Mouse (Mus musculus) left cerebral cortex, postnatal 10 days (tissue): Measurements from ENCODE around the gene Krtap19-9b. TPM values are rescaled to one million over a fixed set of nuclear protein-coding genes. Genes with fewer than 3 reads are reported as not detected.

Source experiments
- DNase-seq, 2 experiments: peaks; one replicate each; pipeline ENCODE4 v3.0.0; 2021 to 2022; ENCODE audit warnings: low spot score in 2 of 2, mixed read lengths in 1 of 2; ENCODE audit errors: extremely low spot score in 1 of 2
- intact Hi-C: fragments of 180-260 bp; cut with DNase I; formaldehyde crosslinking; loops from one replicate; pipeline ENCODE4 v1.15.1; 2025
- total RNA-seq, 2 experiments: library from RNA; stranded (reverse); gene quantifications; 2 replicates each; pipeline ENCODE4 v1.2.3; 2021

Gene Krtap19-9b
- total RNA-seq = not detected

DNA sequence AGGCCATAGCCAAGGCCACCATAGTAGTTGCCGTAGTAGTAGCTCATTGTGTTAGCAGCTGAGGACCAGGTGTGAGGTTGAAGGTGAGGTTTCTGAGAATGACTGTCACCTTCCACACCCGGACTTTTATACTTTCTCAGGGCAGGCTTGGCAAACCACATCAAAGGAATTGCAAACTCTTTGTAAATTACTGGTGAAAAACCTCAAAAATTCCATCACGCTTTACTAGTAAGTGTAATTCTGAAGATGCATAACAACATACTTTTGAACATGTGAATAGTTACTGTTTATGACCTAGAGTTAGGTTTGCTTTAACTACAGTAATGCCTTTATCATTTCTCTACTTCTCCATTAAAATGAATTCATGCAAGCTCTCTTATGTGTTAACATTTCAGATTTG, at the start of gene Krtap19-9b:
TSS of gene Krtap19-9b (minus strand) at position 101 of the 400 bp plus-strand sequence.
- DNase-seq = no peak
- intact Hi-C loops = no loop called here

DNA sequence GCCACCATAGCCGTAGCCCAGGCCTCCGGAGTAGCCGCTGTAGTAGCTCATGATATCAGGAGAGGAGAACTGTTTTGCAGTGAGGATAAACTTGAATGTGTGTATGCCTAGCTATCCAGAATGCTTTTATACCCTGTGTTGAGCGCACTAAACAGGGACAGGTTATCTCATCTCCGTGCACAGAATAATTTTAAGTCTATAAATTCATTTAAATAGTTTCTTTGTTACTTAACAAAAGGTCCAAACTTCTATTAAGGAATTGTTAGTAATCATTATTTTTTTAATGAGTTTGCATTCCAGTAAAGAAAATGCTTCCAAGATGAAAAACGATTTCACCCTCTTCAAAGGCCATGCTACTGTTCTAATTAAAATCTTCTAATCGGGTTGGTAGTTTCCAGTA, 30.7 kb upstream of the Krtap19-9b start, which contains the start of gene Krtap16-3:
TSS of gene Krtap16-3 (minus strand) at position 101 of the 400 bp plus-strand sequence.
- intact Hi-C loops = no loop called here
- DNase-seq = no peak

DNA sequence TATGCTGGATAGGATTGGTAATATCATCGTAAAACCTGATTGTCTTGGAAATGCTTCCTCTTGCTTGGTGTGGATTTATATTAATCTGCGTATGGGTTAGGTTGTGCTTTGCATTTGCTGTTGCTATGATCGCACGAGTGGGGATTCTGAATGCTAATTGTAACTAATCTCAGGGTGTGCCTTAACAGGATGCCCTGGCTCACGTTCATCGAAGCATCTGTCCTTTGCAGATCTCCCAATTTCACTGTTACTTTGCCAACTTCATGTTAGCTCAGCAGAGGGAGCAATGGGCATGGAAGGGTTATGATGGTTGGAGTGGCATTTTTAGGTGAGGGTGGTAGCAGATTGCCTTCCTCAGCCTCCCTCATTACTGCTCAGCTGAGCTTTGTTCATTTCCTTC, 9.0 kb upstream of the Krtap19-9b start:
- DNase-seq = no peak
- intact Hi-C loops = no loop called here

- intact Hi-C loops = no loop called here
- no peak for DNase-seq
These were observed 6.2 kb upstream of the Krtap19-9b start for GRCm38 (mm10) chr16:88938252-88938651.

DNA sequence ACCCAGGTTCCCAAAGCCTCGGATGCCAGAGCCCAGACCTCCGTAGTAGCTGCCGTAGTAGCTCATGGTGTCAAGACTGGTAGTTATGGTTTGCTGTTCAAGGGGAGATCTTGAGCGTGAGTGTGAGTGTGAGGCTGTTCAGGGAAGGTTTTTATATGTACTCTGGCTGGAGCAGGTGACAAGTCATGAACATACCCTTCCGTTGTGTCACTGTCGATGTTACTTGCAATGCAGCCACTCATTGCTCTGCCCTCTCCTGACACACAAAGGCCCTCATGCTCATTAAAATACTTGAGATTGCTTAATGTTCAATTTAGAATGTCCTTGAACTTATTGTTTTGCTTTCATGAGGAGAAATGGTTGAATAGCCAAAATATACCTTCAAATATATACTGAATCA, 35.7 kb downstream of the Krtap19-9b start, which contains the start of gene Krtap19-5:
TSS of gene Krtap19-5 (minus strand) at position 101 of the 400 bp plus-strand sequence.
- no peak for DNase-seq
- intact Hi-C loops = no loop called here

DNA sequence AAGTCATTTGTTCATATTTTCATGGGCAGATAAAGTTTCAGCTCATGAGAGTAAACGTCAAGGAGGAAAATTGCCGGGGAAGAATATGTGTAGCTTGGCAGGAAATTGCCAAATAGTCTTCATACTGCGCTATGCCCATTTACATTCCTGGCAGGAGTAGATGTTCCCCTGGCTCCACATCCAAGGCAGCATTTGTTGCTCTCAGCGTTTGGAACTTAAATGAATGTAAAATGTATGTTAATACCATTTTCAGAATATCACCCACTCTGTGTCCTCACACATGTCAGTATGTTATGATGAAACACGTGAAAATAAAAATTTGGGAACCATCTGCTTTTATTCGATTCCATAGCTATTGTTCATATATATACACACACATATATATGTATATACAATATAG, 45.2 kb downstream of the Krtap19-9b start:
- DNase-seq = no peak
- intact Hi-C loops = no loop called here

GRCm38 (mm10) chr16:88884989-88885388, 47.1 kb downstream of the Krtap19-9b start, which contains the start of gene Krtap19-4:
Gene Krtap19-4 (minus strand): TSS chr16:88885089.
- DNase-seq = no peak
- intact Hi-C loops = no loop called here

Other genes starting within 250 kb of the Krtap19-9b start
- not detected for gene 2310061N02Rik, start 224.3 kb downstream of the Krtap19-9b start, total RNA-seq
- gene Krtap13-1, start 203.4 kb downstream of the Krtap19-9b start, total RNA-seq = not detected
- not detected for gene Krtap13, start 180.6 kb downstream of the Krtap19-9b start, total RNA-seq
- not detected for gene 2310034C09Rik, start 173.4 kb downstream of the Krtap19-9b start, total RNA-seq
- not detected for gene 2310057N15Rik, start 158.1 kb downstream of the Krtap19-9b start, total RNA-seq
- gene Gm5965, start 154.4 kb downstream of the Krtap19-9b start, total RNA-seq = not detected
- not detected for gene Gm20741, start 120.0 kb downstream of the Krtap19-9b start, total RNA-seq
- not detected for gene Krtap15, start 112.0 kb downstream of the Krtap19-9b start, total RNA-seq
- gene Krtap14, start 106.1 kb downstream of the Krtap19-9b start, total RNA-seq = not detected
- not detected for gene Krtap19-1, start 62.9 kb downstream of the Krtap19-9b start, total RNA-seq
- gene Krtap19-2, start 58.0 kb downstream of the Krtap19-9b start, total RNA-seq = not detected
- gene Krtap19-3, start 54.2 kb downstream of the Krtap19-9b start, total RNA-seq = not detected
- gene Krtap19-4, start 47.2 kb downstream of the Krtap19-9b start, total RNA-seq = not detected
- not detected for gene Krtap19-5, start 35.8 kb downstream of the Krtap19-9b start, total RNA-seq
- not detected for gene Krtap16-3, start 30.6 kb upstream of the Krtap19-9b start, total RNA-seq
- gene Krtap22-2, start 78.5 kb upstream of the Krtap19-9b start, total RNA-seq = not detected
- gene Gm10229, start 83.0 kb upstream of the Krtap19-9b start, total RNA-seq = not detected
- gene Krtap6-1, start 99.4 kb upstream of the Krtap19-9b start, total RNA-seq = not detected
- not detected for gene Gm10228, start 109.2 kb upstream of the Krtap19-9b start, total RNA-seq
- not detected for gene Krtap6-5, start 115.6 kb upstream of the Krtap19-9b start, total RNA-seq
- gene 1110025L11Rik, start 131.7 kb upstream of the Krtap19-9b start, total RNA-seq = not detected
- not detected for gene Krtap6-3, start 151.8 kb upstream of the Krtap19-9b start, total RNA-seq
- not detected for gene Gm6358, start 208.6 kb upstream of the Krtap19-9b start, total RNA-seq
- not detected for gene Gm10061, start 218.8 kb upstream of the Krtap19-9b start, total RNA-seq
- gene Gm9789, start 225.7 kb upstream of the Krtap19-9b start, total RNA-seq = not detected
- not detected for gene Gm7735, start 237.2 kb upstream of the Krtap19-9b start, total RNA-seq
- not detected for gene 1110057P08Rik, start 242.5 kb upstream of the Krtap19-9b start, total RNA-seq